Mouse (Mus musculus): ENCODE measurements around the gene Smim7.

Gene Smim7

GRCm38 (mm10) chr8:72547122-72547801 is 23.6 kb downstream of the Smim7 start:
- no peak for DNase-seq (ENCODE audit: low spot score)

DNA sequence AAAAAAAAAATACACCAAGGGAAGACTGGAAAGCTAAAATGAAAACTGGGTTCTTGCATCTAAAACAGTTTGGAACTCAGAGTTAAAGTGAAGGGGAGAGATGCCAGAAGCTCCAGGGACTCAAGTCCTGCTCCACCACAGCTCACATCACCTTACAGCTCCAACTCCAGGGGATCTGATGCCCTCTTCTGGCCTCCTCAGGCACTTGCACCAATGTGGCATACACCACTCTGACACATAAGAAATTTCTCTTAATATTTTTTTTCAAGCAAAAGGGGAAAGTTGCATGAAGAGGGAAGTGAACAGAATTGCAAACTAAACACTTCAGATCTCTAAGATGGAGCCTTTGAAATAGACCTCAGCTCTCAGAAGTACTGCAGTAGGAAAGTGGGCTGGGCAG is 31.7 kb downstream of the Smim7 start:
- DNase-seq (ENCODE audit: low spot score), result no peak

DNA sequence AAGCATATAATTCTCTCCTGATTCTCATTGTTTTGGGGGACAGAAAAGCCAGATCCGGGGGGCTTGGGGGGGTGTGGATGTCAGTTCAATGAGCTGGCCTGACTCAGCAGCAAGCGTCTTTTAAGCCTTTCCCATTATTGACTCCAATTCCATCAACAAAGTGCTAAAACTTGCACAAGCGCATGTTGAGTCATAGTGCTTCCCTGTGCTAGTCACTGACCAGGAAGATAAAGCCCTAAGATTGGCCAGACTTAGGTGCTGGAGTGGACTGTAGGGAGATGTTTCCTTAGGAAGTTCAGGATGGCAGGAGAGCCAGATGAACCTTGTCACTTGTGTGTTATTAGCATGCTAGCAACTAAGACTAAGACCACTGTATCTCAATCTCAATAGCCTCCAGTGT is 36.0 kb downstream of the Smim7 start:
- no peak for DNase-seq (ENCODE audit: low spot score)

- DNase-seq (ENCODE audit: low spot score), result no peak
Measured at GRCm38 (mm10) chr8:72532103-72532502, 38.8 kb downstream of the Smim7 start.

DNA sequence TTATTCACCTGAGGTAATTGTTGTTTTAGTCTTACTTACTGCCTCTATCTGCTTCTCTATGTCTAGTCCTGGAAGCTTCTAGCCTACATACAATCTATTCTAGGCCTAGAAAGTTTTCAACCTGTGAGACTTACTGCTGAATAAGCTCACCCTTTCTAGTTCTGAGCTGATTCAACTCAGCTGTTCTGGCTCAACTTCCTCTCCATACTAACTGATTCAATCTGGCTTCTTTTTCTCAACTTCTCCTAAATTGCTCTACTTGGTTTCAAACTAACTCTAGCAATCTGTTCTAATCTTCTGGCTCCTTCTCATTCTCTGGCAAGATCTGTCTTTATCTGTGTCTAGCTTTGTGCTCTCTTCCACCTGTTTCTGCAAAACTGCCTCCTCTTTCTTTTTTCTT is 49.0 kb downstream of the Smim7 start:
- no peak for DNase-seq (ENCODE audit: low spot score)

DNA sequence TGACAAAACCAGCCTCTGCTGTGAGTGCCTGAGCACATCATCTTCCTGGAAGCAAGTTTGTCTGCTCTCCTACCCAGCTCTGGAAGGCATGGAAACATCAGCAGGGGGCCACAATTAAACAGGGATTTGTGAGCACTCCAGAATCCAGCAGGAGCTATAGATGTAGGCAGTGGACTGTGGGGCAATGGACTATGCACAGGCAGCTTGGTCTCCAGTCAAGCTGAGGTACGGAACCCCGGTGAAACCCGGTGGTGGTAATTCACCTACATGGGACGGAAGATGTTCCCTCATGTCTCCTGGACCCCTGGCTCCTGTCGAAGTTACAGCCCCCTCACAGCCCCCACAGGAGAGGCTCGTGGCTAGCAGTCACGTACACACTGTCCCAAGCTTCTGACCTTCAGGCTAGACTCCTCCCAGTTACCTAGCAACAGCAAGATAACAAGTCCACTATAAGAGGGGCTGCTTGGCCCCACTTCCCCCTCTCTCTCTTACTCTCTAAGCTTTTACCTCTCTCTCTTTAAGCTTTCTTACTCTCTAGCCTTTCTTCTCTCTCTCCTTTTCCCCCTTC is 53.4 kb downstream of the Smim7 start:
- no peak for DNase-seq (ENCODE audit: low spot score)

All from lung, postnatal 25 days (tissue).